Mouse (Mus musculus) bone marrow, adult 2 months (tissue): ENCODE data around the gene Hist2h2ab.

Experiments
- CTCF ChIP-seq: fragments of 200-500 bp; IDR thresholded peaks from 2 replicates; pipeline ENCODE4 v1.5.1; 2011; ENCODE audit warnings: low read length, control low read depth; ENCODE audit not compliant: control insufficient read depth, insufficient read depth
- POLR2A ChIP-seq: fragments of 200-500 bp; IDR thresholded peaks from 2 replicates; pipeline ENCODE4 v1.6.1; 2011; ENCODE audit warnings: low read depth, mild to moderate bottlenecking, control low read depth, low read length, borderline replicate concordance; ENCODE audit not compliant: control insufficient read depth

GRCm38 (mm10) chr3:96230404-96230803 lies 10.7 kb downstream of the Hist2h2ab start:
- TF ChIP-seq POLR2A (no peak), CTCF (no peak)
